Mouse (Mus musculus) natural killer cell, adult 2 months (primary cell): ENCODE measurements around the gene Trpc1.

Source experiments
- DNase-seq, 2 experiments: peaks; one replicate each; pipeline ENCODE4 v3.0.0; 2022; ENCODE audit warnings: low spot score in 2 of 2

The Trpc1 gene

DNA sequence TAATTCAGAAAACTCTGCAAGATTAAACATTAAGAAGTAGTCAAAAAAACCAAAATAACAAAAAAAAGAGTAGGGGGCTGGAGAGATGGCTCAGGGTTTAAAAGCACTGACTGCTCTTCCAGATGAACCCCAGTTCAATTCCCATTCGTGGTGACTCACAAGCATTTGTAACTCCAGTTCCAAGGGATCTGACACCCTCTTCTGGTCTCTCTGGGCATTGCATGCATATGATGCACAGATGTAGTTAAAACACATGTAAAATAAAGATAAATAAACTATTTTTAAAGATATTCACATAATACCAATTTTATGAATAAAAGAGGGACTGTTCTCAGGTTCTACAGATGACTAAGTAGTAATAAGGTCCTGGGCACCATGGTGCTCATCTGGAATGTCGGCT, 52.4 kb downstream of the Trpc1 start:
- peak in 1 of 2 experiments; percentile 4 for DNase-seq

DNA sequence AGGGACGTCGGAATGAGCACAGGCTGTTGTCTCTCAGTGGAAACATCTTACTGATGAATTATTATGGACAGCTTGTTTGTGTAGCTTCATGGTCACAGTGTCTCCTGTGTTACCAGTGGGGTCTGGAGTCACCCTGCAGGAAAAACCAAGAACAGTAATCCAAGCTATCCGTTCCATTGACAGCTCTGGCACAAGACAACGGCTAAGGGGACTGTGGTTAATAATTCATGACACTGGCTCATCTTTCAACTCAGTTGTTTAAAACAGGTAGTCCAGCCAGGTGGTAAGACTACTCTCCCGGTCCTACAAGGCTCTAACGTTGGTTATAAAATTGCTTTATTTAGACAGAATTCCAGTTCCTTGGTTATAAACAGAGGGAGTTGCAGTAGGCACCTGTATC, 53.6 kb downstream of the Trpc1 start:
- DNase-seq = no peak

DNA sequence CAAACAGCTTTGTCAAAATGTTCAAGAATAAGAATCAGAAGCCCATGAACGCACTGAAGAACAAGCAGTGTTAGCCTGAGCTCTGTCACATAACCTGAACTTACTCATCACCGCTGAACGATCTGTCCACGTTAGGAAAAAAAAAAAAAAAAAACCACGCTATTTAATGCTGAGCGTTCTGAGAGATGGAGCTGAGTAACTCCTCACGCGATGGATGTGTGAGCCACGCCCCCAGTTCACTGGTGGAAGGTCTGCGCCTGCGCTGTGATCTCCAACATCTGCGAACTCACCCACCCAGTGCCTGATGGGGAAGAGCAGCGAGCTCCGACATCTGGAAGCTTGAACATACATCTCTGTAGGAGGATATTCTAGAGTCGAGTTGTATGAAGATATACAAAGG, 55.2 kb downstream of the Trpc1 start:
- no peak for DNase-seq

DNA sequence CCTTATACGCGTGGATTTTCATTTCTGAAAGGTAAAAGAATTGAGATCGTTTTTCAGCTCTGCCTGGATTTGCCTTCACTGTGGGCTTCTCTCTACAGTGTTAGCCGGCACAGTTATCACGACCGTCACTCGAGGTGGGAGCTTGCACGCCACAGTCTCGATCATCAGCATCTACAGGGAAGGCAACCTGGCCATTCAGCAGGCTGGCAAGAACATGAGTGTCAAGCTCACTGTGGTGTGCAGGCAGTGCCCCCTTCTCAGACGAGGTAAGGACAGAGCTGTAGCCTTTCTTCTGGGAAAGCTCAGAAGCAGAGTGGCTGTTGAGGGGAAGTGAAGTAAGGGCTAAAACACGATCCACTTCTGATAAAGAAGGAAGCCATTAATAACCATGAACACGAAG, 55.6 kb downstream of the Trpc1 start:
- DNase-seq = no peak

DNA sequence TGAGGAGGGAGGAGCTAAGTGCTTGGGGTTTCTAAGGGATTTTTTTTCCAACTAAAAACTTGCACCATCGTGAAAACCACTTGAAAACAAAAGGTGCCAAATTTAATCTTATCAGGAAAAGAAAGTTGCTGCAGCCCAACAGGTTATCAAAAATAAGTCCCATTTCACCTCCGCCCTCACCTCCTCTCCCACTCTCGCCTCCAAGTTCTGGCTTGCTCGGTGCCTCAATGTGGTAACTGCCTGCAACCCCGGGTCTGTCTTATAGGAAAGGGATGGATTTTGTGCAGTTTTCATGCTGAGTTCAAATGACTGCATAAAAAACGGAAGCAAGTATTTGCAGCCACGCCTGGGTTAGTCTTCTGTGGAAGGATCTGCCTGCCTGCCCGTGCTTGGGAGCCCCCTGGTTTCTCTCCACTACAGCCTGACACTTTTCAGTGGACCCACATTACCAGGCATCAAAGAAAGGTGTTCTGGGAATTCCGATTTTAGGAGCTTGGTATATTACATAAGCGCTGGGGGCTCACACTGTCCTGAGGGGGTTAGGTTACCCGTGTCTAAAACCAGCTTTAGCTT, 56.6 kb downstream of the Trpc1 start:
- DNase-seq = no peak

DNA sequence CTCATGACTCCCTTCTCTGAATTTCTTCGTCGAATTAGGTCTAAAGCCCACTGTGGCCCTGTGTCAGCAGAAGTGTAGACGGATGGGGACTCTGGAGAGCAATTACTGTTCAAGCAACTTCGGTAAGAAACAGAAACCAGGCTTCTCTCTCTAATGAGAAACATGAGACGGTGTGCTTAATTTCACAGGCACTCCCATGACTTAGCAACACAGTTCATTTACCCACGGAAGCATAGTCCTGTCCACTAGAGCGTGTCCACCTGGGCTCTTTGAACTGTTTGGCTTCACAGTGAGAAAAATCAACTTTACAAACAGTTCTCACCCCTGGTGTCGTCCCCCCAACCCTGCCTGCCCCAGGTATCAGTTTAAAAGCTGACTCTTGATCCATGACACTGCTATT, 57.4 kb downstream of the Trpc1 start:
- DNase-seq = no peak

DNA sequence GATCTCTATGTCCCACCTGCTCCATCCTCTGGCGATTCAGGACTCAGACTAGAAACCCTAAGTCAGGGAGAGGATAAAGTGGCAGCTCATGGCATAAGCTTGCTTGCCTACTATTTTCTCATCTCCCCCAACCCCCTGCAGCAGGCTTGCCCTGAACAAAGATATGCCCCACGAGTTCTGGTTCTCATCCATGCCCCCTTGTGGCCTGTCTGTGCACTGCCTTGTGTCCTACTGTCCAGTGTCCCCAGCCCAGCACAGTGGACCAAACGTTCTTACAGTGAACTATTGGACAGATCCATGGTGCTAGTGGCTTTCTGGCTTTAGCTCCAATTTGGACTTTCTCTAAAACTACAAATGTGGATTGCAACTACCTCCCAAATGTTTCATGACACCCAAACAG, 62.1 kb downstream of the Trpc1 start:
- DNase-seq = no peak

DNA sequence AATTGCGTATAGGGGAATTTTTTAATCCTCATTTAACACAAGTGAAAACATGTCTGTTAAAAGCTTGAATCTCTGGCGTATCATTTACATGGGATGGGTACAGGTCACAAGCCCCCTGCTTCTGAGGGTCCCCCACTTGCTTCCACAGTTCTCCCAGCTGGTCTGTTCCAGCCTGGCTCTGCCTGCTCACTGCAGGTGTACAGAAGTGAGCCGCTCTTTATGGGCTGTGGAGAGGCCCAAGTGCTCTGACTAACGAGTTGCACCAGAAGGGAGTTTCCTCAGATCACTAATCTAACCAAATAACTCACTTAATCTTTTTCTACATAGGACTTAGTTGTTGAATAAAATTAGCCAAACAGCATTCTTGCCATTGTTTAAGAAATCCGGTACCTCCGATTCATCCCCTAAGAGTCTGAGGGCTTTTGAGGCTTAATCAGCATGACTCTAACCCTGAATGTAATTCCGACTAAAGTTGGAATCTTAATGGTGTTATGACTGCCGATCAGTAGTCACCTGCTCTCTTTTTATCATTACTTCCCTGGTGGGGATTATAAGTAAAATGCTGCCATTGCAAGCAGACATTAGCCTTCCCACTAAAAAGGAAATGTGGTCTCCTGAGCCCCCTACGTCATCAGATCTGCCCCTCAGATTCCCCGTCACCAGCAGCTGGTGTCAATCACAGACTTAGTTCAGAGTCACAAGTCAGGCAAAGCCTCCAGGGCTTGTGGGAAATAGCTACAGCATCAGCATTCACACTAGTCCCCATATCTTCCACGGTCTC, 64.3 kb downstream of the Trpc1 start:
- no peak for DNase-seq

DNA sequence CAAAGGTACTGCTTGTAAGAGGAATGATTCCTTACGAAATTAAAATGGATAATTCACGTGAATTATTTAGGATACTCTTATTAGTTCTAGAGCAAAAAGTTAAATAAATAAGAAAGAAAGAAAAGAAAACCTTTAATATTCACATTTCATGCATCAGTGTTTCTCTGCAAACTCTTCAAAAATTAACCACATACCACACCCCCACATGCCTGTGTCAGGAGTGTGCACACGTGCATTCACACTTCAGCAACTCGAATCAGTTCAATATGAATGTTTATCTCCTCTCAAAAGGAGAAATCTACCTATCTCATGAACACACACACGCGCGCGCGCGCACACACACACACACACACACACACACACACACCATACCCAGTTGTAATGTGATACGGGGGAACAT, 69.5 kb downstream of the Trpc1 start:
- DNase-seq = no peak

DNA sequence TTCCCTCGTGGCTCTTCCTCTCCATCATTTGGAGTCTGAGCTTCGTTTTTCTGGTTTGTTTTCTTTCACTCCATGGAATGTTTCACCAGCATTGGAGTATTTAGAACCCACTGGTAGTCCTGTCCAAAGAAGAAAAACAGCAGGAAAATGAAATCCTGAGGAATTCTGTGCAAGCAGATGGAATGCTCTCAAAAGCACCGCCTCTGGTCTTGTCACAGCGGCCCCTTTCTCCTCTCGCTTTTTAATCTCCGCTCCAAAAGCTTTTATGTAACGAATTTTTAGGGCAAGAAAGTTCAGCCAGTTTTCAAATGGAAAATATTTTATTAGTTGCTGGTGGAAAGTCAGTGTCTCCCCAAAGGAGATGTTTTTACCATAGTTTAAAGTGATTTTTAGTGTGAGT, 70.2 kb downstream of the Trpc1 start:
- no peak for DNase-seq

DNA sequence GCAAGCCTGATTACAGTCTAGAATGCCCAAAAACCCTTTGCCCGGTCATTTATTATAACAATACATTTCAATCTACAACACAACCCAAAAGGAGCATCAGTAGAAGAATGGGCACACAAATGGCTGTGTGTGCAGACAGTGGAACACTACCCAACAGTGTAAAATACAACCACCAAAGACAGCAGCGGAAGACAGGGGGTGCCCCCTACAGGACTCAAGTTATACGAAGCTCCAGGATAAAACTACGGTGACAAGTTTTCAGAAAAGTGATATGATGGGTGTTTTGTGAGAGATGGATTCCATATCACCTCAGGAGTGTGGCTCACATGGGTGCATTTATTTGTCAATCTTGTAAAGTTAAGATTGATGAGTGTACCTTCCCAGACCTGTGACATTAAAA, 74.2 kb downstream of the Trpc1 start:
- no peak for DNase-seq

DNA sequence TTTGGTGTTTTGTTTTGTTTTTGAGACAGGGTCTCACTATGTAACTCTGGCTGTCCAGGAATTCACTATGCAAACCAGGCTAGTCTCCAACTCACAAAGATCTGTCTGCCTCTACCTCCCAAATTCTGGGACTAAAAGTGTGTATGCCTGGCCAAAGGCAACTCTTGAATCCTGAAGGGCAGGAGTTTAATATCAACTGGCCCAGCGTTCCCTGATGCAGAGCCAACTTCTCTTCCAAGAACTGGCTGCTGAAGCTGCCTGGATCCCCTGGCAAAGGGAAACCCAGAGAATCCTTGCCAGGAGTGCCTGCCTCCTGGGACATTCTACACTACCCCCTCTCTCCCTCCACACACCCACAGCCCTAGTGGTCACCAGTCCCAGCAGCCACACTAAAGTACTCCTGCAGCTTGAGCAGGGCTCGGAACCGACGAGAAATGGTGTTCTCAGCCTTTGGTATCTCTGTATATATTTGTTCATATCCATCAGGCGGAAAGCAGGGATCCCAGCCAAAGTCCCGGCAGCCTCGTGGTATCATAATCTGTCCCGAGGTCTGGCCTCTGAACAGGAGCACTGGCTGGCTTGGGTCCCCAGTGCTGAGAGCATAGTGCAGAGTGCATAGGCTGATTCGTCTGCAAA, 75.0 kb downstream of the Trpc1 start:
- DNase-seq = no peak

DNA sequence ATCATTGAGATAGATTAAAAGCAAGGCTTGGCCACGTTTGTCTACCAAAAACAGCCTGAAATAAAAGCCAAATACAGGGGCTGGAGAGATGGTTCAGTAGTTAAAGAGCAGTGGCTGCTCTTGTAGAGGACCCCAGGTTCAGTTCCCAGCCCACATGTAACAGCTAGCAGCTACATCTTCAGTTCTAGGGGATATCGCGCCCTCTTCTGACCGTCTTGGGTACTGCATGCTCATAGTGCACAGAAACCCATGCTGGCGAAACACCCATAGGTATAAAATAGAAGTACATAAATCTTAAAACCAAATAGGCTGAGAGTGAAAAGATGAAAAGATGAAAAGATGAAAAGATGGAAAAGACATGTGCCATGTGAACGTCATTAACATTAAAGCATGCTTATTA, 77.4 kb downstream of the Trpc1 start:
- DNase-seq = no peak

DNA sequence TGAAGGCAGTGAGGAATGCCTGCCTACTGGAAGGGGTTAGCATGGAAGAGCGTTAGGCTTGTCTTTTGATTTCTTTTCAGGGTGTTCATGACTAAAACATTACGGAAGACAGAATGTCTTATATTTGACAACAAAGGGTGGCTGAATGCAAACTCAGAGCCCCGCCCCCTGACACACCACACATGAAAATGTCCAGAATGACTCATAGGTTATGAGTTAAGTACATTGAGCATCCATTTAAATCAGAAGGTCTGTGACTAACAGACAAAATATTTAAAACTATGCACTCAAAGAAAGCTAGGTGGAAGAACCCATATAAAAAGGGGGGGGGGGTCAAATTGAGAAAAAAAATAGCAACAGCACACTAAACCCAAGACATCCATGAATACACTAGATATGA, 77.8 kb downstream of the Trpc1 start:
- no peak for DNase-seq

DNA sequence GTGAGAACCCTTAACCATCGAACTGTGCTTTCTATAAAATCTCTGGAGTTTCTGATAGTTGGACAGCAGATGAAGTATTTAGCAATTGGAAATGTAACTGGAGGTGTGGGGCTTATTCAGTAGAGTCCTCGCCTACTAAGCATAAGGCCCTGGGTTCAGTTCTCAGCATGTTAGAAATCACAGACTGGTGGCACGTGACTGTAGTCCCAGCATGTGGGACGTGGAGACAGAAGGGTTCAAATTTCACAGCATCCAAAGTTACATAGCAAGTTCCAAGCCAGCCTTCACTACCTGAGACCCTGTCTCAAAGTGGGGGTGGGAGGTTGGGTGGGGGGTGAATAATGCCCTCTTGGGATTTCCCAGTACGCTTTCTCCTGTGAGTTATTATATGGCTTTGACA, 81.9 kb downstream of the Trpc1 start:
- no peak for DNase-seq

DNA sequence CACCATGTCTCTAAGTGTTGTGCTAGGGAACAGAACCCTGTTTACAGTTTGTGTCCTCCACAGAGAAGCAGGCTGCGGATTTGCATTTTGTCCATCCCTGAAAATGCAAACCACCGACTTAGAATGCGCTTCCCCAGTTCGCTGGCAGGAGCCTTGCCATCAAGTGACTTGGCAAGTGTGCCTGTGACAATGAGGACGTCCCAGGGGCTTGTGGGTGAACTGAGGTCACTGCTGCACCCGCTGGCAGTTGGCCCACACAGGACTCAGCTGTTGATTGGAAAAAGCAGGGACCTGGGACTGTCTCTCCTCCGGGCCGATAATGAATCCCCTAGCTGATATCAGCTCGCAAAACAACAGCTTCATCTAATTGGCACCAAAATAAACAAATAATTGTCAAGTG, 82.3 kb downstream of the Trpc1 start:
- DNase-seq = no peak

DNA sequence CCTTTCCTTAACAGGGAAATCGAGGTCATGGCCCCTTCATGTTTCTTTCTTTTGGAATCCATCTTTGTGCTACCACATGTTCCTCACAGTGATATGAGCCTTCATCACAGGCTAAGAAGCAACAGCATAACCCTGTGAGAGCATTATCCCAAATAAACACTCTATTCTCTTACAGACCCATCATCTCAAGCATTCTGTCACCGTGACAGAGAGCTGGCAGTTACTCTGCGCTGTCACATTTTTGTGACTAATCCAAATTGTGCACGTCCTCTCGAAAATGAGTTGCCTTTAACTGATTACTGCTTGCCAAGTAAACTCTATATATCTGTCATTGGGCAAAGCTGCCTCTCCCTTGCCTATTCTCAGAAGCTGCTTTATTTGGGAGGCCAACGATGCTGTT, 84.3 kb downstream of the Trpc1 start:
- no peak for DNase-seq

DNA sequence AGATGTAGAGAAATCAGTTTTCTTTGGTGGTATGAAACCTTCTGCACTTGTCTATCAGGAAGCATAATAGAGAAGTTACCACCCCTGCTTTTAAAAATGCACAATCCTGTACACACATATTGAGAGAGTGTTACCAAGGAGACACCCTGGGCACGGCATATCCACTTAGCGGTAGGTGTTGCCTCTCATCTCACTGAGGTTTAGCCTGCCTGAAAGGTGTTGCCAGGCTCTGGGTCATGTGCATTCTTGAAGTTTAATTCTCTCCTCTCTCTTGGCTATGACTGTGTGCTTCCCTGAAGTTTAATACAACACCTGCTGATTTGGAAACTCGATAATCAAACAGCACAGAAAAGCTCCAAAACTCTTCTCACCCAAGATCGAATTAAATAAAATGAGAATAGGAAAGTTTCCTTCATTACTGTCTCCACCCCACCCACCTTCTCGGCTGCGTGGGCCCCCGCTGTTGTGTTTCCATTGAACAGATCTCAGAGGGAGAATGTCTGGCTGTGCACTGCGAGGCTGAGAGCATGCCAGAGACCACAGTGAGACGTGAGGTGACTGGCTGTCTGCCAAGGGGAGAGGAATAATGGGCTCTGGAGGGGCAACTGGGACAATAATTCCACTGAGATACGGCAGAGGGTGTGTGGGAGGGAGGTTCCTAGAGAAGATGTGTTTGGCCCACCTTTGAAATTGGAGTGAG, 85.7 kb downstream of the Trpc1 start:
- DNase-seq = no peak

DNA sequence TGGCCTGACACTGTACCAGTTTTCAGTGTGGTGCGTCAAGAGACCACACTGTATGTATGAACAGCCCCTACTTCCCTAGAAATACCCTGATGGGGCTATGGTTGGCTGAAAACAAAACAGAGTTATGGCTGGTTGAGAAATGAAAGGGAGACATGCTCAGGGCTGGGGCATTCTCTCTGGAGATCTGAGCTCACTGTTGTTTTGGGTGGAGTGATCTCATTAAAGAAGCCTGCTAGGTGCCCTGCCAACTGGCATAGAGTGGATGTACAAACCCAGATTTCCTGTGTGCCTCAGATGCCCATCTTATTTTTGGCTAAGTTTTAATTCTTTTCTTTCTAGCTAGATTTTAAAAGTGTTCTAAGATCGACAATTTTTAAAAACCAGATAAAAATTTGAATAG, 92.2 kb downstream of the Trpc1 start:
- no peak for DNase-seq
